Mouse (Mus musculus) brain, embryonic 14.5 days (tissue): ENCODE measurements around the gene Mov10l1.

Experiments
- CTCF ChIP-seq: fragments of 200-500 bp; IDR thresholded peaks from 2 replicates; pipeline ENCODE4 v1.5.1; 2012; ENCODE audit warnings: inconsistent platforms, mild to moderate bottlenecking, moderate library complexity, borderline replicate concordance; ENCODE audit not compliant: insufficient read depth, insufficient read length; ENCODE audit errors: extremely low read depth
- POLR2A ChIP-seq: fragments of 200-500 bp; IDR thresholded peaks from 2 replicates; pipeline ENCODE4 v1.6.1; 2012; ENCODE audit warnings: mild to moderate bottlenecking, inconsistent platforms, borderline replicate concordance; ENCODE audit not compliant: poor library complexity, insufficient read depth, insufficient read length, severe bottlenecking; ENCODE audit errors: extremely low read depth

DNA sequence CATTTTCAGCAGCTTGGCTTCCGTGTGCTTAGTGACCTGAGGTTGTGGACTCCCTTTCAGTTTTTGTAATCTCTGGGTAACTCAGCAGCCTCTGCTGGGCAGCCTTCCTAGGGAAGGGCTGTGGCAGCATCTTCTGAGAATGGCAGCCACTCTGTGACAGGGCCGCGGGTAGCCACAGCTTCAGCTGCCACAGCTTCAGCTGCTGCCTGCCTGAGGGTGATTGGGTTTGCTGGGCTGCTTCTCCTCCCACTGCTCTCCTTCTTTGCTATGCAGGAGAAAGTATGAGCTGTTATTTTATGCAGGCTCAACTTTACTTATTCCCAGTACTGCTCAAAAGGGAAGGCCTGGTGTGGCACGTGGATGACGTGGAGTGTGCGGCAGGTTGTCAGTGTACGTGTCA lies 24.3 kb downstream of the Mov10l1 start:
- TF ChIP-seq CTCF, result no peak
- TF ChIP-seq POLR2A, result no peak
